Mouse (Mus musculus) right cerebral cortex, postnatal 25 days (tissue): ENCODE data around the gene Prss28.

Source experiments
- DNase-seq: peaks from one replicate; pipeline ENCODE4 v3.0.0; 2022

Prss28 gene

DNA sequence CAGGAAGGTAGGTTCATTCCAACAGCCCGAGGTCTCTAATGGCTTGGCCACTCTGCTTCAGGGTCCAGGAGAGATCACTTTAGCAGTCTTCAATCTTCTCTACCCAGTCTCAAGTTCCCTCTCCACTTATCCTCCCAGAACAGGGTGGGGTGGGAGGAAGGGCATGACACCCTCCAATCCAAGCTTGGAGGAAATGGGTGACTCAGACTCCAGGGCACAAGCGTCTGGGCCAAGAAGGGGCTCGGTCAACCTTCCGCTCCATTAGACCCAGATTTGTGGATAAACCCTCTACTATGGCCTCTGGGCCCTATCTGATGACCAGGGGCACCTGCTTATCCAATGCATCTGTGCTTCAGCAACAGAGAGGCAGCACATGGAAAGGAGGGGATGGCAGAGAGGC, 37.0 kb downstream of the Prss28 start, which contains the start of gene Tpsab1:
Gene Tpsab1, minus strand, starts transcription at position 101 of the 400 bp plus-strand sequence.
- no peak for DNase-seq

DNA sequence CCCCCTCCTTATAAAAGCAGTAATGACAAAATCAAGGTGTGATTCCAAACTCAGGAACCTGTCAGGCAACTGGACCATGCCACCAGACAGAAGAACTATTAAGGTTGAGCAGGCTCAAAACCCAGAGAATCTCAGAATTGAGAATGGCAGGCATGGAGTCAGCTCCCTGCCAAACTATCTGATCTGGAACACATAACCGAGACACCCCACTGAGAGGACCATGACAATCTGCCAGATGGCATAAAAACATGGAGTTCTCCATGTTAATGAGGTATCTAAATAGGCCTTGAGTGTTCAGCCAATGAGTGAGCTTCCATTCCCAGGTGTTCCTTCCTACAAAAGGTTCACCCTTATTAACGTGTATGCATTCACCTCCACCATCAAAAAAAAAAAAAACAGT, 52.8 kb downstream of the Prss28 start:
- DNase-seq = no peak
